Mouse (Mus musculus): ENCODE results near the gene Epn1.

The Epn1 gene

GRCm38 (mm10) chr7:5098769-5099168 lies 18.7 kb downstream of the Epn1 start:
- DNase-seq, result no peak

- DNase-seq, result no peak
Measured at GRCm38 (mm10) chr7:5099796-5100195, 19.8 kb downstream of the Epn1 start.

GRCm38 (mm10) chr7:5101066-5101663 lies 21.1 kb downstream of the Epn1 start:
- peak; percentile 69 to 75 for DNase-seq

- no peak for DNase-seq
Measured at GRCm38 (mm10) chr7:5102564-5102963, 22.5 kb downstream of the Epn1 start.

GRCm38 (mm10) chr7:5108272-5108671 lies 28.2 kb downstream of the Epn1 start:
- DNase-seq, result no peak

- DNase-seq, result no peak
Measured at GRCm38 (mm10) chr7:5109301-5109700, 29.3 kb downstream of the Epn1 start.

- DNase-seq, result no peak
Measured at GRCm38 (mm10) chr7:5112701-5113100, 32.7 kb downstream of the Epn1 start.

- DNase-seq, result no peak
Measured at GRCm38 (mm10) chr7:5116850-5117249, 36.8 kb downstream of the Epn1 start, which contains the start of gene Rfpl4. Gene Rfpl4, minus strand, starts transcription at chr7:5116950.

- no peak for DNase-seq
Measured at GRCm38 (mm10) chr7:5125078-5125477, 45.0 kb downstream of the Epn1 start.

- peak; percentile 83 to 87 for DNase-seq
Measured at GRCm38 (mm10) chr7:5125549-5126406, 45.7 kb downstream of the Epn1 start, which contains the start of gene Rasl2-9. Gene Rasl2-9, minus strand, starts transcription at chr7:5125950.

Data from B cell, adult 2 months (primary cell).